Mouse (Mus musculus): ENCODE measurements around the gene 4930562C15Rik.
A peak's percentile ranks its signal among the peaks of the same experiment; 100 is the strongest.

Gene 4930562C15Rik

DNA sequence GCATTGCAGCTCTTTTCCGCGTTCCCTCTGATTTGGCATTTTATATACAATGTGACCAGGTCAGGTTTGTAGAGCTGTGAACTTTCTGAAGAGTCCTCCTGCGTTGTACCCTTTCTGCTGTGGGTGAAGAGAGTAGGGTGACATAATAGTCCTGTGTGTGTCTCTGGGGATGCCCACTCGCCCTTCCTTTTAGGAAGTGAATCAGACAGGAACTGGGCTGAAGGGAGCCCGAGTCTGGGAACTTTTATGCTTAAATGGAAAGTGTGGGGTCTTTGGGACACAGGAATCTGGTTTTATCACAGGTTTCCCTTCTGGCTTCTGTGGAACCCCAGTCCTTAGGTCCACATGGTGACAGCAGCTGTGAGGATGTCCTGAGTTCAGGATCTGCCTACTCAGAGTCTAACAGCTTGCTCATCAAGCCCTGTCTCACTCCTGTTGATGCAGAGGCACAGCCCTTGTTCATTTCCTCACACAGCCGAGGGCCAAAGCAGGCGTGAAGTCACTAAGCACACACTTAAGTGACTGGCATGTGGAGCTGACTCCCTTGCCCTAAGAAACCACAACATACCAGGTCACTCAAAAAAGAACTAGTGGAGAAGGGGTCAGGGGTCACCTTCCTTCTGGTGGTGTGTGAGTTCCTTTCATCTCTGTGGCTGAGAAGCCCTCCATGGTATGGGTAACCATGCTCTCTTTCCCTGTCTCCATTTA is 59.1 kb downstream of the 4930562C15Rik start:
- DNase-seq: no peak

DNA sequence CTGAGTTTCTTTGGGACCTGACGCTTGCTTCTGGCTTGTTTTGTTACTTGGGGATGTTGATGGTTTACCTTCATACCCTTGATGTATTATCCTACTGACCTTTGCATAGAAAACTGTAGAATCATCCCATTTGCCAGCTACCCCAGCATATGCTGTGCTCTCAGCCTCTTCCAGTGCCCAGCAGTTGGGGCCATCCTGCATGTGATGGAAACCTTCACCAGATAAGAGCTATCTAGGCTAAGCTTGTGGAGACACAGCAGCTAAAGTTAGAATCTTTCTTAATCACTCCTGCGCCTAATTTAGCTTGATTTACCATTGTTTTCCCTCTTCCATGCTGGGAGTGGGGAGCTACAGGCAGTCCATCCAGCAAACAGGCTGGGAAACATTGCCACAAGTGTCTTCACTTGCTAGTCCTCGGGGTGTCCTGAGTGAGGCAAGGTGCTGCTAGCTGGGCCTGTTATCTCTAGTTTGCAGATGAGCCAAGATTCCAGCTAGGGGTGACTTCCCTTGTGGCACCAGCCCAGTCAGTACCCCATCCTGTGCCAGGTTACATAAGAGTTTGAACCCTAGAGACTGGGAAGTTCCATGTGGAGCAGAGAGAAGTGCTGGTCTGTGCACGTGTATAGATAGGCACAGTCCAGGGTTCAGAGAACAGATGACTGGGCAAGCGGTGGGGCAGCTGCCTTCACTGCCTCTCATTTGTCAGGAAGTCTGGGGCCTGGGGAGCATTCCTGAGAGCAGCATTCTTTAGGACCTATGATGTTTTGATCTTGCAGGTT is 61.2 kb downstream of the 4930562C15Rik start:
- peak; percentile 86 to 92 for DNase-seq

DNA sequence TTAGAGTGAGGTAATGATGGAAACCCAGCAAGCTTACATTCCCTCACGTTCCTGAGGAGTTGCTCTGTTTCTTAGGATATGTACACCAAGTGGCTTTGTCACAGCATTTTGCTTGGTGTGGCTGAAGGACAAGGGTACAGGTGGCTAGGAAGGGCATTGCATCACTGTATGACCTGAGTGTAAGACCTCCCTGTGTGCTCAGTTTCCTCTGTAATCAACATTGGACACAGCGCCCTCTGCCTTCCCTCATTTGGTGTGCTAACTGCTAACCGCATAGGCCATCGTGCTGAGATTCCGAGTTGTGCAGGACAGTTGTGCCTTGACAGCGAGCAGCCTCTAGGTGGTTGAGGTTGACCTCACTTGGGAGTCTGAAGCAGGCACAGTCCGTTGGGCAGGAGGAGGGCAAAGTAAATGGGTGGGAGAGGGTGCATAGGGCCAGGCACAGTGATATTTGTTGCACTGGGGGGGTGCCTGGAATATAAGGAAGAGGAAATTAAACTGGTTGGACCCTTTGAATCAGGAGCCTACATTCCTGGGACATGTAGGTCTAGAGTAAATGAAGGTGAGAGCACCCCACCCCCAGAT is 62.0 kb downstream of the 4930562C15Rik start:
- no peak for DNase-seq

DNA sequence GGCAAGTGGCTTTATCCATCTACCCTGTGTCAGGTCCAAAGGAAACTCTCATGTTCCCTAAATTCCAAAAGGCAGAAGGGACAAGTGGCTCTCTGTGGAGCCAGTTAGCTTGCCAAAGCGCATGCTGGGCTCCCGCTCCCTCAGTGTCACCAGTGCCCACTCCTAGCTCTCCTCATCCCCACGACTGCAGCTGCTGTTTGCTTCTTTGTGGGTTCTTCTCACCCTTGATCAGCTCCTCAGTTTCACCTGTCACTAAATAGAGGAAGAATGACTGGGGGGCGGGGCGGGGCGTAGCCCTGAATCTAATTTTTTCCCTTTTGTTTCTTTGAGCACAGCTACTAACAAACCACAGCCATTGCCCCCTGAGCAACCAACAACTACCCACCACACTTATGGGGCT is 63.7 kb downstream of the 4930562C15Rik start:
- DNase-seq: no peak

DNA sequence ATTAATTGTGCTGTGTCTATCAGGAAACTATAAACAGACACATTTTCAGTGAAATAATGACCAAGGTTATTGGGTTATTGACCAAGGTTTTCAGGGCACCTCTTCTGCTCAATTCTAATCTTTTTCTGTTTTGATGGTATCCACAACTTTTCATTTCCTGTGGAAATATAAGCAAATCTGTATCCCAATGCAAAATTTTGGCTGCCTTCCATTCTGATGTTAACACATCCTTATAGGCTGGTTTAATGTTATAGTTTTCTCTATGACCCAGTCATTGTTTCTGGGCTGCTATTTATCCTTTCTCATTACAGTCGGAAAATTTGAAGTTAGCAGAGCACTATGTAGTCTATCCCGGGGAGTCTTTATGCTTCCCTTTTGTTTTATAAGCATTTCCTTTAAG is 64.5 kb downstream of the 4930562C15Rik start:
- DNase-seq: no peak

DNA sequence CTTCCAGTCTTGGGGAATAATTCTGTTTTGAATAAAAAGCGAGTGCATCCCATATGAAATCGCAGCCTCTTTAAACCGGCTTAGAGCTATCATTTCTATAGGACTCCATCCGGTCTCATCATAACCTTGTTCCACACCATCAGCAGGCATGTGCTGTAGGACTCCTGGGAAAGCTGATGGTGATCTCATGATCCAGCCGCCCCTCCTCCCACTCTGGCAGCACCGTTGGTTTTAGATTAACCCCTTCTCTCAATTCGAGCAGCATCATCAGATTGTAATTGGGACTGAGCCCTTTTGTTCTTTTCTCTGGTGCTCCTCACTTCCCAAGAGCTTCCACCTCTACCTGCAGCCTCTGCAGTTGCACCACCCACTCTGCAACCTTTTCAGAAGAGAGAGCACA is 66.0 kb downstream of the 4930562C15Rik start:
- DNase-seq: peak; percentile 74 to 82

DNA sequence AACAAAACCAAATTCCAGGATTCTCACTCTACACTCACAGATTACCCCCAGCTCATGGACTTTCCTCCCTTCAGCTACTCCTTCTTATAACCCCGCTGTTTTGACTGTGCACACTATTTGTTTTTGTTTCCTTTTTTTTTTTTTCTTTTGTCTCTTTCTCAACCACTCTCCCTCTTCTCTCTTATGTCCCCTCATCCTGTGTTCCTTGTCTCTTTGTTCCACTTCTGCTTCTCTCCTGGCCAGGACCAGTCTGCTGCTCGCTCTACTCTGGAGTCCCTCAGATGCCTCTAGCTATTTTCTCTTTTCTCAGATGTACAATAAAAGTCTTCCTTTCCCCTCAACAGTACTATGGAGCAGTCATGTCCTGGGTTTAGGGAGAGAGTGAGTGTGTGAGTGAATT is 67.2 kb downstream of the 4930562C15Rik start:
- no peak for DNase-seq

DNA sequence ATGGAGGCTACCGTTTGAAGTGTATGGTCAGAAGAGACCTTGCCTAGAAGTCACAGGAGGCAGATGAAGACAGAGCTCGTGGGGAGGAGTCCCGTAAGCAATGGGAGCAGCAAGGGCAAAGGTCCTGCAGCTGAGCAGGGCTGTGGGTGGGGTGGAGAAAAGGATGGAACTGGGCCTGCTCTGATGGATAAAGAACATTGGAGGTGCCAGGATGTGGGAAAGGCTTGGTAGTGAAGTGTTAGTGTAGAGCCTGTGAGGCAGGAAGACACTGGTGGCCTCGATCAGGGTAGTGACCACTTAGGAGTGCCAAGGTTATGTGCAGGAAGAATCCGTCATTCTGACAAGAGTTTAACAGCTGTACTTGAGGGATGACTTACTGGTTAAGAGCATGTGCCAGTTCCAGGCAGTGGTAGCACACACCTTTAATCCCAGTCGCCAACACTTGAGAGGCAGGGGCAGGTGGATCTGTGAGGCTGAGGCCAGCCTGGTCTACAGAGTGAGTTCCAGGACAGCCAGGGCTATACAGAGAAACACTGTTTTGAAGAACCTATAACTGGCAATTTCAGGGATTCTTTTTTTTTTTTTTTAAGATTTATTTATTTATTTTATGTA is 68.4 kb downstream of the 4930562C15Rik start:
- DNase-seq: peak; percentile 44 to 54

DNA sequence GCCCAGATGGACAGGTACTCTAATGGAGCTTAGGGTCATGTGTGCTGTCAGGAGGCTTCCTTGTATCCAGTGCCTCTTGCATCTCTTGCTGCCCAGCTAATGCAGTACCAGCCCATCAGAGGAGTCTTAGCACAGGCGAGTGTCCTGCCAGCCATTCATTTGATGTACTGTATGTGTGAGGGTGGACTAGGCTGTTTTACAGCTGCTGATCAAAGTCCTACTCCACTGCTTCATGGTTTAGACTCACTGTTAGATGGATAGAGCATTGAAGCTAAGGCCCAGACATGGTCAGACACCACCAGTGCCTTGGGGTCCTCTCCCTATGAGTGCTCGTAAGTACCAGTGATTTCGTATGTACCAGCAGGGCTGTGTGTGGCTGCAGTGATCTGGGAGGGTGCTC is 69.7 kb downstream of the 4930562C15Rik start:
- no peak for DNase-seq

DNA sequence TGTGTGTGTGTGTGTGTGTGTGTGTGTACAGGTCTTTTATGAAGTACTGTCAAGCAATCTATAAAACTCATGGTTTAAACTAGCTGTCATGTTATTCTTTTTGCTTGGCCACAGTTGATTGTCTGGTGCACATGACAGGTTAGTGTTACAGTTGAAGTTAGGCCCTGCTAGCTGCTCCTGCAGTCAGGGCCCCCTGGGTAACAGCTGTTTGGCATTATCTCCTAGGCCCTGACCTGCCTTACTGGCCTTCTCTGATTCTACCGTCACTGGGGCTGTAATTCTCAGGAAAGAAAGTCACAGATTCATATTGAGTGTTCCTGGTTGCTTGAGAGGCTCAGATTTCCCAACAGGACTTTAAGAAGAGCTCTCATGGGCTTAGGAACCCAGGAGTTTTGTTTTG is 70.4 kb downstream of the 4930562C15Rik start:
- DNase-seq: no peak

DNA sequence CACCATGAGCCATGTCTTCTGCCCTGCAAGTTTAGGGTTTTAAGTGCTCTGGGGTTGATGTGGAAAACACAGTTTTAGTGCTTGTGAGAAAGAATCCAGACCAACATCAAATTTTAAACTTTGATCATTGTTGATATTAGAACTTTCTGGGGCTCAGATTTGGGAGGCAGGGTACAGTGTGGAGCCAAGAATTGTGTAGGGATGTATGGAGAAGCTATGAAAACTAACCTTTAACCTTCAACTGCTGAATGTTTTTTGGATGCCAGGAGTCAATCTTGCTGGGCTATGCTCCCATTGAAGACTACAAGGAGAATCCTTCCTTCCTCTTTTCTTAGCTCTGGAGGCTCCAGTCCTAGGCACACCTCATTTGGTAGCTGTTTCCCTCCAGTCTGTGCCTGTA is 71.3 kb downstream of the 4930562C15Rik start:
- no peak for DNase-seq

DNA sequence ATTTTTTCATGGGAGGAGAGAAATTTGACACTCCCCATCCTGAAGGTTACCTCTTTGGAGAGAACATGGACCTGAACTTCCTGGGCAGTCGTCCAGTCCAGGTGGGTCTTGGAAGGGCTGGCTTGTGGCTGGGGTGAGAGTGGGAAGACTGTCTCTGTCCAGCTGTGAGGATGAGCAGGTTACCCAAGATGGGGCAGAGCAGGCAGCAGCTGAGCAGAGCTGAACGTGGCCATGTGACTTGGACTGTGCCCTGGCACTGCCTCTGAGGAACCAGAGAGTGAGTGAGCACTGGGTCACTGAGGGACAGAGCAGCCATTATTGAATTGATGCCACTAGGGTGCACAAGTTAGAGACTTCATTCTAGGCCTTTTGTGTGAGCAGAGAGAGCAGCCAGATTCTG is 72.2 kb downstream of the 4930562C15Rik start:
- DNase-seq: peak; percentile 40 to 50

DNA sequence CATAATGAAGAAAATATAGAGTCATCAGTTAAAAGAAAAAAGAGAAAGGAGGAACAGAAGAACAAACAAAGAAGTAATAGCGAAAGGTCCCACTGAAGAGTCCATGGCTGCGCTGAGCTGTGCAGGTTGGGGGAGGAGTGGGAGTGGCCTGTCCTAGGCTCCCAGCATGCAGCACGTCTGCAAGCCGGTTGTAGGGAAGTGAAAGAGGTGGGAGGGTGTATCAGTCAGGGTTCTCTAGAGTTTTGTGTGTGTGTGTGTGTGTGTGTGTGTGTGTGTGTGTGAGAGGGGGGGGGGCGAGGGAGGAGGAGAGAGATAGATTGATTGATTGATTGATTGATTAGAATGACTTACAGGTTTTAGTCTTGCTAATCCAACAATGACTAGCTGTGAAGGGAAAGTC is 72.8 kb downstream of the 4930562C15Rik start:
- no peak for DNase-seq

DNA sequence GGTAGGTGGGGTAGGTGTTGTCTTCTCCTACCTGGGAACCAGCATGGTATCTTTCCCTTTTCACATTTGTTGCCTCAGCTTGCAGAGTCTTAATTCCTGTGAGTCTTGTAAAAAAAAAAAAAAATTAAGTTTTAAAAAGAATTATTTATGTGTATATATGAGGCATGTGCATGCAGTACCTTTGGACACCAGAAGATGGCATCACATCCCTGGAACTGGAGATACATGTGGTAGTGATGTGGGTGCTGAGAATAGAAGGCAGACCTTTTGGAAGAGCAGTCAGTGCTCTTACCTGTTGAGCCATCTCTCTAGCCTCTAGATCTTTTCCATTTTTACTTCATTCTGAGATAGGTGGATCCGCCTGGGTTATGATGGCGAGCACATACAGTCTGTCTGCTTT is 74.5 kb downstream of the 4930562C15Rik start:
- DNase-seq: no peak

DNA sequence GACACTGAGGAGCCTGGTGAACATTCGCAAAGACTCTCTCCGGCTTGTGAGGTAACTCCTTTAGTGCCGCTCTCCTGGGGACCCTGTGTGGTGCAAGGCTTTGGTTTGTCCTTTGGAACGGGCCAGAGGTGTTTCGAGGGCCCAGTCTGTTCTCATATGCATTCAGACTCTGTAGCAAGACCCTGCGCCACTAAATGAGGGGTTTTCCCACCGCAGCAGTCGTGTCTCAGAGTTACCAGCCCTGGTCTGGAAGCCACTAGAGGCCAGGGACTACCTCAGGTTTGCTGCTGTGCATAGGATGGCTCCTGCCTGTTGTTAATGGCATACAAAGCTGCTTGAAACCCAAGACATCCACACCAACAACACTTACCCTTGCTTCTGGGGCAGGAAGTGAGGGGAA is 75.5 kb downstream of the 4930562C15Rik start:
- no peak for DNase-seq

DNA sequence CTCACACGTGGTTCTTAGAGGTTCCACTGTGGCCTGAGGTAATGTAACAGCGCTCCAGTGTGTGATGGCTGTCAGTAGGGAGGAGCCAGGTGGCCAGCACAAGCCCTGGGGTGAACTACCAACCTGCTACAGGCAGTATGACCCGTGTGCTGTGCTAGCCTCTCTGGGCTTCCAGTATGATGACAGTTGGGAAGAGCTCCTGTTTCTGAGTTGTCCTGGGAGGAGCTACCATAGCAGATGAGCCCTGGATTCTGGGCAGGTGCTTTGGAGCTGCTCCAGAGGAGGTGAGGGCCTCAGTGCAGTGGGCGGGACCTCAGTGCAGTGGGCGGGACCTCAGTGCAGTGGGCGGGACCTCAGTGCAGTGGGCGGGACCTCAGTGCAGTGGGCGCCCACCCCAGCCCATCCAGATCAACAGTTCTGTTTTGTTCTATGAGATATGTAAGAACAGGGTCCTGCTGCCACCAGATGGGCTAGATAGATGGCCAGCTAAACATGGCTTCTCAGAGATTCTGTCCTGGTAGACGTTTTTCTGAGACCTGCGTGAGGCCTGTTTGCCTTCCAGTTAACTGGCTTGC is 76.9 kb downstream of the 4930562C15Rik start:
- no peak for DNase-seq

DNA sequence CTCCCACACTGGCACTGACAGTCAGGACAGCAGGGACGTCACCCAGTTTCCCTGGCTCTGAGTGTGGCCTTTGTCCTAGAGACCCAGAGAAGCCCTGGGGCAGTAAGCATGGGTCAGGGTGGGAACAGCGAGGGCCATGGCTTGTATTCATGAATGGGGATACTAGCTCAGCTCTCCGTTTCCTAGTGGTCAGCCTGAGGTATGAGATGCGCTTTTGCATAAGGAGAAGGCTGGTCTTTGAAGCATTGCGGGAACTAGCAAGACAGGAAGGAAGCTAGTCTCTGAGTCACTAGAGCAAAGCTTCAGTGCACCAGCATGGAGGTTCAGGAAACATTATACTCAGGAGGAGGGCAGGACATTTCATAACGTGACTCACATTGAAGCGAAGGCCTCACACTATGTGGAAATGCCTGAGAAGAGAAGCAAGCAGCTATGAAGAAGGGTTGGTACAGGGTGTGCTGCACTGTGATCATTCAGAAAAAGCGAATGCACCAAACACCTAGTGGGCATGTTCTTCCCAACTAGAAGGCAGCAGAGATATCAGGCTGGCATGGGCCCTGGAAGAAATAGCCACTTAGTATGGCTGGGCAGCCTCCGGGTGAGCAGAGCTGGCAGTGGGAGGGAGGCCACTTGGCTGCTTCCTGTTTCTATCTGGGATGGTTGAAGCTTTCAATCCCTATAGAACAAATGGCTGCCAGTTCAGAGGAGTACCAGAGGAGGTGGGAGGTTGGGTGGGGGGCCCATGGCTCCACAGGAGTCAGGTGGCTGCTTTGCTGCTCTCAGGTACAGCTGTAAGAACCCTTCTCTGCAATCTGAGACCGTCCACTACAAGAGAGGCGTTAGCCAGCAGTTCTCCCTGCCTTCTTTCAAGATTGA is 77.9 kb downstream of the 4930562C15Rik start:
- DNase-seq: no peak

DNA sequence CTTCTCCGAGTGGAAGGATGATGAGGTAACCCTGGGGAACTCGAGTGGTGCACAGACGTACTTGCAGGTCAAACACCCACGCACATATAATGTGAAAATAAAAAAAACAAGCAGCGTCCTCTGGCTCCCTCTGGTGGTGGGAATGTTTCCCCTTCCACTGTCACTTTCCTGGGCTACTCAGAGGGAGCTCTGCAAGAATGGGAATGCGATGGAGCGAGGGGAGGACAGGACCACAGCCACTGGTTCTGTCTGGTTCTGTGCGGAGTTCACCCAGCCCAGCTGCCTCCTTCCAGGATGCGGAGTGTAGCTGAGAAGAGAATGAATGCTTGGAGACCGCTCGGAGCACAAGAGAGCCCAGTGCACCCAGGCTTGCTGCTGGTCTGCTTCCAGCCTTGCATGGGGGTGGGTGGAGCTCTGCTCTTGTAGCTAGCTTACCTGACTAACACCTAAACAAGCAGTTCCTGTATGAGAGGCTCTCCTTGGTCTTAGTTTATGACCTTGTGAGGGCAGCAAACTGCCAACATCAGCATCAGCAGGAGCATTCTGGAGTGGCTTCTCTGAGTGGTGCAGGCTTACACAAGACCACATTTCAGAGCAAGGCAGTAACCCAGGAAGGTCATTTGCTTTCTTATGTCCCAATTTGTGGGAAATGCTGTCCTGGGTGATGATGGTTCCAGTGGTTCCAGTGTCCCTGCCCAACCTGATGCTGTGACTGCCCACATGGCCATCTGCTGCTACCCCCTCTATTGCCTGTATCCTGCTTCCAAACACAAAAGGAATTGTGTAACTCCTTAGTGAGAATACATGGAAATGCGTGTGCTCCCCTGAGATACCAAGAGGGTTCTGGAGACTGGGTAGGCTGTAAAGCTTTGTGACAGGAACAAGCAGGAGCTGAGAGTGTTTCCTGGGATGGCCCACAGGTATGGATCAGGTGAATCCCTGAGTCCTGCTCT is 78.8 kb downstream of the 4930562C15Rik start:
- peak; percentile 84 to 93 for DNase-seq

DNA sequence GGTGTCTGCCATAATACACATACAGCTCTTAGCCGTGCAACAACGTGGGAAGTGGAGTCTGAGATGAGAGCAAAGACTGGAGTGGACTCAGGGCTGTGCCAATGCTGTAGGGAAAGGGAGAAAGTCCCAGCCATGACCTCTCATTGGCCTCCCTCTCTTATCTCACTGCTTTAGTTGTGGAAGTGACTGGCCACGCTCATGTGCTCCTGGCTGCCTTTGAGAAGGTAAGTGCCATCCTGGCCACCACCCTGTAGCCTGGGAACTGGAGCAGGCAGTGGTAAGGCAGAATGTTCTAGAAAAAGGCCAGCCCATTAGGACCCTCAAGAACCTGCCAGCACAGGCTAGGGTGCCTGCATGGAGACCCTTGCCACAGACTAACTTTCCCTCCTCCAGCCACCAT is 80.7 kb downstream of the 4930562C15Rik start:
- DNase-seq: no peak

DNA sequence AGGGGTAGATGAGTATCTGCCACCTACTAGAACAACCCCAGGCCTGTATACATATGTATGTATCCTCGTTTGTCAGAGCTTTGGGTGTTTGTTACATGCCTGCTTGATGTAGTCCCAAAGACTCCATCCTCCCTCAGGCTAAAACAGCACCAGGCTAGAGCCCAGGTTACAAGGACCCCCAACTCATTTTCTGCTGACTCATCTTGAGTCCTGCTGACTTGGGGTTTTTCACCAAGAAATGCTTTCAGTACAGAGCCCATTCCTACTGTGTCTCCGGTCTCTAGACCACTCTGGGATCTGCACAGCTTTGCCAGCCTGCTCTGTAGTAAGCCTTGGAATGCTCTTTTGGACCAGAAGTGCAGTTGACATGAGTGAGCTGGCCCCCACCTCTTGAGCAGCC is 81.4 kb downstream of the 4930562C15Rik start:
- DNase-seq: no peak

Measured in kidney, adult 8-10 months (tissue).